Mouse (Mus musculus): ENCODE measurements around the gene Ptch1.

DNA sequence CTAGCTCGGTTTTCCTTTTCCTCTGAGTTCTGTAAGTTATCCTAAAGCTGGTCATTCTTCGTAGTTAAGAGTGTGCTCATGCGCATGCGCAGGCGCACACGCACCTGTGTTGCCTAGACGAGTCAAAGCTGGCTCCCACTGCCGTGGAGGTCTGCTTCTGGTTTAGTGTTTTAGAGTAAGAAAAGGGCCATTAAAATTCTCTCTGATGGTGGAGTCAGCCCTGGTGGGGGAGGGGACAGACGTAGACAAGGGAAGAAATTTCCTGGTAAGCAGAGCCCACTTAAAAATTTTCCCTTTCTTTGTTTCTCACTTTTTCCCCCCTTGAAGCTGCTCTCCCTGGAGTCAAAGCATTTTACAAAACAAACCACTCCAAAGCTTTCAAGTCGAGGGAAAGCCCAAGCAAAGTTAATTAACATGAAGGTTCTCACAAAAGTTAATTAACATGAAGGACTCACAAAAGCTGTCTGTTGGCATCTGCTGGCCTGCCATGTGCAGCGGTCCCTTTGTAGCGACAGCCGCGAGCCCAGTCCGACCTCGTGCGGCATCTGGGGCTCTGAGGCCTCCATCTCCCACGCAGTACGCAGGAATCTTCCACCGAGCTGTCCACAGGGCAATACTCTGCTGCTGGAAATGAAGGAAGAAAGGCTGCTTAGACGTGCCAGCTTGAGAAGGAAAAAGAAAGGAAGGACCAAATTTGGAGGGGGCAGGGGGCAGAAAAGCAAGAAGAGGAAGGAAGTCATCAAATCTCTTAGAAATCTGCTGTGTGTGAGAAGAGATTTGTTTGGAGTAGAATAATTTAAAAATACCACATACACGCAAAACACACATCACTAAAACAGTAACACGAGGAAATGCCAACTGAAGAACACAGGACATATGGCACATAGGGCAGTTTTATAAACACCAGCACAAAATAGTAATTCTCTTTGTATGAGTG is 76.5 kb downstream of the Ptch1 start, which contains the start of gene Fancc:
- no peak for TF ChIP-seq GATA1 (IDR thresholded peaks at IDR 0.05; ENCODE audit: borderline replicate concordance, low read length)
- TF ChIP-seq FLI1 (IDR thresholded peaks at IDR 0.05; ENCODE audit: low read length) = no peak

All from megakaryocyte, embryonic 14.5 days (primary cell).